Comparison of ENCODE assay signal across 9 mouse cellular contexts in the genomic region with DNA sequence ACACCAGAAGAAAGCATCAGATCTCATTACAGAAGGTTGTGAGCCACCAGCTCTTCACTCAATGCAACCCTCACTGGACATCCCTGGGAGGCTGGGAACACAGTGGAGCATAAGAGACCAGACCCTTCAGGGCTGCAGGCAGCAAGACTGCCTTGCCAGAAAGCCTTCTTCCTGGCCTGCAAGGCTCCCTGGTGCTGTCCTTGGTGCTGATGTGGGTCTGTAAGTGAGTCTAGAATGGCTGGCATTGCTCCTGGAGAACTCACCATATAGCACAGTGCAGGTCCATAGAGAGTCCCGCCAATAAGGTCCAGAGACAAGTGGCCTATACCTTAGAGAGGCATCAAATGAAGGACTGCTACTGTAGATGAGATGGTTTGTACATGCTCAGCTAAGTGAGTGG. TPM values are rescaled to one million over a fixed set of nuclear protein-coding genes. Genes with fewer than 3 reads are reported as not detected.
DNase-seq lines count a peak whose midpoint lies in the region; ATAC-seq and TF ChIP-seq lines count a peak whose summit lies in the region.
"Had no signal": no experiment of that assay in that cellular context is flagged by ENCODE, and none has a peak within 500 bp of the region (broad histone marks: within the 10 kb centered on the region; RNA-seq: fewer than 3 reads in every experiment).

No protein-coding gene starts in this region.

- no peak for ATAC-seq in lung, postnatal 0 days

- no peaks in the 10 kb centered on the region for H3K27me3 ChIP-seq in lung, postnatal 0 days (replicated peaks; ENCODE audit: insufficient read depth, low read length)
- H3K27me3 ChIP-seq: embryonic facial prominence, embryonic 13.5 days had no signal

- WGBS in lung, postnatal 0 days: 14% methylated on average over 1 of the region's 1 CpGs
- 32% methylated on average over 1 of the region's 1 CpGs for WGBS in lung, adult 2 months

- no peak for TF ChIP-seq EP300 in lung, postnatal 0 days (IDR thresholded peaks at IDR 0.05)

- intact Hi-C loops in left cerebral cortex, adult 2 months (cut with DNase I): loop anchor here (5.0 kb wide), 1 partner anchor 58 kb away; no protein-coding TSS in a partner anchor
- intact Hi-C loops in left cerebral cortex, postnatal 25 days (cut with DNase I): loop anchor here (5.0 kb wide), 2 partner anchors 63 to 177 kb away; no protein-coding TSS in a partner anchor

- H3K27ac ChIP-seq in lung, postnatal 0 days (ENCODE audit: low read length): no peak overlapping the region
- no peak overlapping the region for H3K27ac ChIP-seq in left cerebral cortex, adult 2 months
- H3K27ac ChIP-seq: embryonic facial prominence, embryonic 13.5 days had no signal

- no peak overlapping the region for H3K4me2 ChIP-seq in lung, postnatal 0 days (replicated peaks; ENCODE audit: low read depth, low read length)
- H3K4me2 ChIP-seq: embryonic facial prominence, embryonic 13.5 days had no signal

- H3K9me3 ChIP-seq in lung, postnatal 0 days (ENCODE audit: low read length): no peaks in the 10 kb centered on the region
- H3K9me3 ChIP-seq: embryonic facial prominence, embryonic 13.5 days had no signal

- TF ChIP-seq POLR2A in lung, adult 2 months (IDR thresholded peaks at IDR 0.05; ENCODE audit: borderline replicate concordance, extremely low read depth, low read depth, low read length): no peak

- no peak for TF ChIP-seq CTCF in lung, postnatal 0 days (IDR thresholded peaks at IDR 0.05)
- no peak for TF ChIP-seq CTCF in lung, adult 2 months (IDR thresholded peaks at IDR 0.05; ENCODE audit: insufficient read depth, low read length)
- TF ChIP-seq CTCF in left cerebral cortex, adult 2 months (IDR thresholded peaks at IDR 0.05): no peak

- DNase-seq in lung, postnatal 0 days (ENCODE audit: low spot score): peak; percentile 59
- DNase-seq in lung, adult 2 months: no peak
- DNase-seq in T-cell, adult 2 months (ENCODE audit: low spot score): peak; percentile 23
- DNase-seq in forelimb bud, embryonic 11.5 days (ENCODE audit: low read depth, low spot score): peak; percentile 82
- DNase-seq in mesoderm, embryonic 11.5 days (ENCODE audit: low read depth, low spot score): peak; percentile 77
- no peak for DNase-seq in left cerebral cortex, adult 2 months (ENCODE audit: extremely low spot score in 1 of 2, low spot score in 2 of 2)
- DNase-seq in left cerebral cortex, postnatal 25 days (ENCODE audit: low spot score in 2 of 2): no peak

- H3K4me3 ChIP-seq in lung, postnatal 0 days (ENCODE audit: low read depth, low read length): no peak overlapping the region
- H3K4me3 ChIP-seq in lung, adult 2 months (replicated peaks; ENCODE audit: extremely low read depth, low read depth, low read length): no peak overlapping the region
- H3K4me3 ChIP-seq in left cerebral cortex, adult 2 months: no peak overlapping the region
- H3K4me3 ChIP-seq: embryonic facial prominence, embryonic 13.5 days; megakaryocyte, embryonic 14.5 days had no signal

- no peaks in the 10 kb centered on the region for H3K36me3 ChIP-seq in lung, postnatal 0 days (ENCODE audit: insufficient read depth, low read length)
- H3K36me3 ChIP-seq: embryonic facial prominence, embryonic 13.5 days had no signal

- no peaks in the 10 kb centered on the region for H3K4me1 ChIP-seq in lung, postnatal 0 days (ENCODE audit: insufficient read depth, low read depth, low read length)
- no peaks in the 10 kb centered on the region for H3K4me1 ChIP-seq in lung, adult 2 months (ENCODE audit: control insufficient read depth, insufficient read depth, low read length)
- H3K4me1 ChIP-seq: embryonic facial prominence, embryonic 13.5 days had no signal

- H3K9ac ChIP-seq in lung, postnatal 0 days (replicated peaks; ENCODE audit: low read depth): no peak overlapping the region
- H3K9ac ChIP-seq: embryonic facial prominence, embryonic 13.5 days had no signal

RNA-seq across cellular contexts. Expression of a gene that starts 11.2 kb away (rescaled TPM):
- 0.90 and 0.91 TPM in 2 replicates for polyA plus RNA-seq in lung, postnatal 0 days (2015; fragmentation: Nextera tagmentation; extraction: Ambion mirVana)
- 10.1 and 14.6 TPM in 2 replicates for polyA plus RNA-seq in lung, adult 2 months (2012; rRNA removed)
- 10 to 100 TPM; 15.4 to 20.8 TPM for total RNA-seq in left cerebral cortex, adult 2 months (2021)
- 10 to 100 TPM; 14.0 to 16.7 TPM for total RNA-seq in left cerebral cortex, postnatal 25 days (2021)

RNA-seq across cellular contexts. Expression of a gene that starts 16.1 kb away (rescaled TPM):
- polyA plus RNA-seq in lung, postnatal 0 days (2015; fragmentation: Nextera tagmentation; extraction: Ambion mirVana): not detected in 2 replicates
- polyA plus RNA-seq in lung, adult 2 months (2012; rRNA removed): 0.08 and 0.14 TPM in 2 replicates
- total RNA-seq in left cerebral cortex, adult 2 months (2021): under 1 TPM; 0.35 to 0.43 TPM
- under 1 TPM; 0.46 to 0.71 TPM for total RNA-seq in left cerebral cortex, postnatal 25 days (2021)
- polyA plus RNA-seq: embryonic facial prominence, embryonic 13.5 days had no signal

RNA-seq across cellular contexts. Expression of a gene that starts 38.8 kb away (rescaled TPM):
- 6.8 and 7.5 TPM in 2 replicates for polyA plus RNA-seq in lung, postnatal 0 days (2015; fragmentation: Nextera tagmentation; extraction: Ambion mirVana)
- 99.0 and 112 TPM in 2 replicates for polyA plus RNA-seq in lung, adult 2 months (2012; rRNA removed)
- 100 to 1,000 TPM; 144 to 151 TPM for total RNA-seq in left cerebral cortex, adult 2 months (2021)
- total RNA-seq in left cerebral cortex, postnatal 25 days (2021): 100 to 1,000 TPM; 145 to 148 TPM

Comparison
In these comparisons a context has a peak if more than half of its experiments do, and no peak if none do; other contexts are left out.
1. DNase-seq: peak in lung, postnatal 0 days (single experiment), T-cell, adult 2 months (single experiment), forelimb bud, embryonic 11.5 days (single experiment) and mesoderm, embryonic 11.5 days (single experiment); none in lung, adult 2 months (single experiment), left cerebral cortex, adult 2 months (0 of 2) and left cerebral cortex, postnatal 25 days (0 of 2).